Mouse (Mus musculus): ENCODE data around the gene Nt5dc3.
A peak's percentile ranks its signal among the peaks of the same experiment; 100 is the strongest.

Nt5dc3 gene

DNA sequence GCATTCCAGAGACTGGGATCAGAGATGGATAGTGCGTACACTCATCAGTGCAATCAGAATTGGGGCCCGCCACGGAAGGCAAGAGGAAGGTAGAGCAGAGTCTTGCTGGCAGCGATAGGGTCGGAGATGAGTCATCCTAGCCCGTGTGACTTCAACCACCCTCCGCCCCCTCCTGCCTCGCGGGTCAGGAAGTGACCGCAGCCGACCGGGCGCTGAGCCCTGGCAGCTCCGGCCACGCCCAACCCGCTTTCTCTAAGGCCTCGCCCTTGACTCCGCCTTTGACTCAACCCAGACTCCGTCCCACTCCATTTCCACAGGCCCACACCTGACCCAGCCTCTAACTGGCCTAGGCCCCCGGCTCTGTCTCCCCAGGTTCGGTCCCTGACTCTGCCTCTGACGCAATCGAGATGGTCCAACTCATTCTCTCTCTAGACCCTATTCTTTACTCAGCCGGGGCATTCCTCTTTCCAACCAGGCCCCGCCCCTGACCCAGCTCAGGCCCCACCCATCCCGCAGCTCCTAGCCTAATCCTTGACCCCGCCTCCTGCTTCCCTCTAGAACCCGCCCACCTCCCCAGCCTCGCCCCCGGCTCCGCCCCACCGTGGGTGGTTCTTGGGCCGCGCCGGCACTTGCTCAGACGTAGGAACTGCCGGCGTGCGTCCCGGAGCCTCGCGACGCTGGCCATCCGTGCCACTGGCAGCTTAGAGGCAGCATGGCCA, at the start of gene Nt5dc3:
Gene Nt5dc3 (plus strand): TSS at position 608 of the 719 bp plus-strand sequence.
- DNase-seq (ENCODE audit: low read depth) = peak; percentile 98

DNA sequence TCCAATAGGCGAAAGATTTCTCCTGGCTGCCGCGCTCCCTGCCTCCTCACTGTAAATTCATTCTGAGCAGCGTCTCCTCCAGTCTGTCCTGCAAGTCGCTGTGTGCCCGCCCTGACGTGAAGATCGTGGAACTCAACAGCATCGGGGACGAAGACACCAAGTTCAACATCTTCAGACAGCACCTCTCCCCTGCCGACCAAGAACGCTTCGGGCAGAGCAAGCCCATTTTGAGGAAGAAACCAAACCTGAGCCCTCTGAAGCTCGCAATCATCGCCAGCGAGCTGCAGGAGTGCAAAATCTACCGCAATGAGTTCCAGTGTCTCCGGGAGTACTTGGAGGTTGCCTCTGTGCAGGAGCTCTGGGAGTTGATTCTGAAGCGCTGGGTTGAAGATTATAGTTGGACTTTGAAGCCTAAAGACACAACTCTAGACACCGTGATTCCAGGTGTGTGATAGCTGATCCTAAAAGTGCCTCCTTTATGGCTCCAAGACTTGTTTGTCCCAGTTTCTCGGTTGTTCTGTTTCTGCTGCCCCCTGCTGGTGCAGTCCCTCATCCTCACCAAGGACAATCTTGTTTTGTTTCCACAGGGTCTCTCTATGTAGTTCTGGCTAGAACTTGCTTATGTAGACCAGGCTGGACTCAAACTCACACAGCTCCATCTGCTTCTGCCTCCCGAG, 47.8 kb upstream of the Nt5dc3 start:
- DNase-seq (ENCODE audit: low read depth) = peak; percentile 92

DNA sequence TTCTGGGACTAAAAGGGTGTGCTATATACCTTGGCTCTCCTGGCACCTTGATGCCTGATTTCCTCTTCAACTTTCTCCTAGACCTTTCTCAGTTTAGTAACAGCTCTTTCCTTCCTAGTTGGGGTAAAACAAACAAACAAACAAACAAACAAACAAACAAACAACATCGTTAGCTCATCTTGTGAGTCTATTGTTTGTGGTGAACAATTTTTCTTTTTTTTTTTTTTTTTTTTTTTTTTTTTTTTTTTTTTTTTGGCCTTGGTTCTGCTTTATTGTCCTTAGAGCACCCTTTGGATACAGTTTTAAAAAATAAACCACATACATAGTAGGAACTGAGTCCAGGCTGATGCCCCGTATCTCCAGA, 47.3 kb upstream of the Nt5dc3 start:
- DNase-seq (ENCODE audit: low read depth) = no peak

DNA sequence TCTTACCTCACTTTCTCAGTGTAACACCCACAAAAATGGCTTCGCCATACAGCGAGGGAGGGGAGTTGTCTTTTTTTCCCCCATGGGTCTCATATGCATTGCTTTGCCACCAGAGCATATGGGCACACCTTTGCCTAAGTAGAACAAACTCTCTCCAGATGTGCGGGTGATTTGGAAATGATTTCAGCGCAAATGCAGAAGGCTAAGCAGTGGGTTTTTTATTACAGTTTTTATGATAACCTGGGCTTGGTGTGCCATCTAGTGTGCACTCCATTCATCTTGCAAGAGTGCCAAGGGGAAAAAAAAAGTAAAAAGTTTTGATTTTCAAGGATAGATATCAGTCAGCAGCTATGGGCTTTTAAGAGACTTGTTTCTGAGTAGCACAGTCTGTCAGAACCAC, 43.8 kb upstream of the Nt5dc3 start:
- peak; percentile 51 for DNase-seq (ENCODE audit: low read depth)

DNA sequence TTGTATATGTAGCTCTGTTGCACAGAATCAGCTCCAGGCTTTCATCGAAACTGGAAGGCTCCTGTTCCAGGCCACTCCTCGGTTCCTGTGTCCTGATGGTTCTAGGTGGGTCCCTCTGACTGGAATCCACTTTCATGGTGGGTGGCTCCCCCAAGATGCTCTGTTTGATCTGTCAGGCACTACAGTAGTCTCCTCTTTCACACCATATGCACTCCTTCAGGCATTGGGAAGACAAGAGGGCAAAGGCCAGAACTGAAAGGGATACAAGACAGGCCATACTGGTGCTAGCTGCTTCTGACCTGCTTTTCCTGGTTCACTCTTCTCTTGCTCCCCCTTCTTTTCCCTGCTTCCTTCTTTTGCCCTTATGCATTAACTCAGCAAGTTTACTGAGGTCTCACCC, 35.9 kb upstream of the Nt5dc3 start:
- DNase-seq (ENCODE audit: low read depth) = no peak

DNA sequence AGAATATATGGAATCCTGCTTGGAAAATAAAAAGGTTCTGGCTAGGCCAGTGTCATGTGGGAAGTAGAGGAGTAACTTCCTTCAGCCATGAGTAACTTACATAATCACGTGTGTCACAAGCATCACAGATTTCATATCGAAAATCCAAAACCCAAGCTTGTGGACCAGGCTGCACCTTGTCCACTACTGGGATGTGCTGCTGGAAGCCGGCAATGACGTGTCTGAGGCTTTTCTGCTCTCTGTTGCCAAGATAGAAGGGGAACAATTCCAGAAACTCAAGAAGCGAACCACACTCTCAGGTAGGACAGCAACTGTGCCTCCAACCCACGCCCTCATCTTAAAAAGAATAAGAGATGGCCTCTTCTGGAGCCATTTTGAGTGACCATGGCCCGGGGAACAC, 34.5 kb upstream of the Nt5dc3 start:
- DNase-seq (ENCODE audit: low read depth) = no peak

DNA sequence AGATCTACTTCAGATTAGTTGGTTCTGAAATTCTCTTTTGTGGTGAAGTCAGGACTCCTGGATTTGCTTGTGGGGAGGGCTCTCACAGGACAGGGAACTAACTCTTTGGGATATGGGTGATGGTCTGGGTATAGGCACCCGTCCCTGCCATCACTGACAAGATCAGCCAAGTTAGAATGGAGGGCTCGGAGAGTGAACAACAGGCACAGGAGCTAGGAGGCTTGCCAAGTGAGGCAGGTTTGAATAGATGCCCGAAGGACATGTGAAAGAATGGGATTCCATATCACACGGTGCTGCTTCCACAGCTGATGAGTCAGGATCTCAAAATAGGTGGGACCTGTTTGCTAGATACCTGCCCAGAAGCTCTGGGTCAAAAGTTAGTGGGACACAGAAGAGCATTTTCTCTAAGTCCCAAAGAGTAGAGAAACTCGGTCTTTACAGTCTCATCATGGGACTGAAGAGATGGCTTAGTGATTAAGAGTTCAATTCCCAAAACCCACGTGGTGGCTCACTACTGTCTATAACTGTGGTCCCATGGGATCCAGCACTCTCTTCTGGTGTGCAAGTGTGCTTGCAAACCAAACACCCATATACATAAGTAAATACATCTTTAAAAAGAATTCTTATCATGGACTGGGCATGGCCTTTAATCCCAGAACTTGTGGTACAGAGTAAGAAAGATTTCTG, 22.8 kb upstream of the Nt5dc3 start:
- no peak for DNase-seq (ENCODE audit: low read depth)

DNA sequence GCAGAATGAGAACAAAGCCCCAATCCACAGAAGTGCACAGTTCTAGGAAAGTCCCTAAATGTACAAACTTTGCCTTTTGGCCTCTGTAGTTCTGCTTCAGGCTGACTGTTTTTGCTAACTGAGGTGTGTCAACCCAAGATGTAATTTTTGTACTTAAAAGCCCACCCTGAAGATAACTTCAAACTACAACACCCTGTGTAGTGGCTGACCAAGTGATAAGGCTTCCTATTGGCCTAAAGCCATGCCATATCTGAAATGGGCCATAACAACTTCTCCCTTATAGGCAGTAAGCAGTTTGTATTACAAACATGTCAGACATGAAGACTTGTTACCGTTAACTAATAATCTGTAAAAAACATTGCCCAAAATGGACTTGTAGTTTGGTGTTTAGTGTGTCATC, 21.1 kb upstream of the Nt5dc3 start:
- no peak for DNase-seq (ENCODE audit: low read depth)

DNA sequence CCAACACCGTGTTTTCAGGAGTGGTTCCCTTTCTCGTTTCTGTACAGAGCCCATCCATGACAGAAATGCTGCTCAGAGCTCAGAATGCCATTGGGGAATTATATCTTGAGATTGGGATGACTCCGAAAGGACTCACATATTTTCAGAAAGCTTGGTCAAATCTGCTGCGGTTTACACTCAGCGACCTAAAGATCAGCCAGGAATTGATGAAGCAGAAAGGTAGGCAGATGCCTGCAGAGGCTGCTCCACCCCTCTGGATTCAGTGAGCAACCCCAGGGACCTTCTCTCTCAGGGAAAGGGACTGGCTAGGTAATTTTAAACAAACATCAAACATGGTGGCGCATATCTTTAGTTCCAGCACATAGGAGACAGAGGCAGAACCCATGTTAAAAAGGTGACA, 20.6 kb upstream of the Nt5dc3 start:
- no peak for DNase-seq (ENCODE audit: low read depth)

DNA sequence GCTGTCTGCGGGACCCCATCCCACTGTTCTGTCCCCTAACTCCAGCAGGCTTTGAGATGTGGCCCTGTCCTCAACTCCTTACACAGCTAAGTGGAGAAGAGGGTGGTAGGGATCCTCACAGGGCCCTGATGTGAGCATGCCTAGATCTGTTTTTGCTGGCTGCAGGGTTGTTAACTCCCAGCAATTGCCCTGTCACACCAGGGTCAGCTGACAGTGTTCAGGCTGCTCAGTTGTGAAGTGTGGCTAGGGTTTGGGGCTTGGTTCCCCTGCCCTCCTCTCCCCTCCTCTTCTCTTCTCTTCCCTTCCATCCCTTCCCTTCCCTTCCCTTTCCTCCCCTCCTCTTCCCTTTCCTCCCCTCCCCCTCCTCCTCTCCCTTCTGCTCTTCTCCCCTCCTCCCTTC, 17.6 kb upstream of the Nt5dc3 start:
- DNase-seq (ENCODE audit: low read depth) = no peak

DNA sequence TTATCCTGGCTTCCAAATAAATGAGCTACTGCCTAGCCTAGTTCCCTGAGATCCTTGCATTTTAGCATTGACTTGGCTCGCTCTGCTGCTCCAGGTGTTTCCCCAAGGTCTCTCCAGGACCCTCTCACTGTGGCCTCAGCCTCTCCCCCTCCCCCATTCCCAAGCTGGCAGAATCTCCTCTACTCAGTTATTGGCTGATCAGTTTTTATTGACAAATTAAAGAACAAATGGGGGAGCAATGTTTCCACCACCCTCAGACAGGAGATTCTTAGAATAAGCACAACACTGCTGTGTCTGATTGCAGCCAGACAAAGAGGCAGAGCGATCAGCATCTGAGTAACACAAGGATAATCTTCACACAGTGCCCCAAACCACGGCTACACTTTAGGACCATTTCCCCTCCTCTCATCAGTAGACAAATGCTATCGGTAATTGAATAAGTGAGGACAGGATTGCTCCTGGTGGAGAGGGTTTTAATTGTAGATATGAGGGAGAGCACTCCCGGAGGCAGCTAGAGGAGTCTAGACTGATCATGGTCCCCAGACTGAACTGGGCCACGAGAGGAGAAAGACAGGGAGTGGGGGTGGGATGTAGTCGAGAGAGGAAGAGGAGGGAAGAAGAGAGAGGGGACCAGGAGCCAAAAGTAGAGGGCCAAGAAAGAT, 17.0 kb upstream of the Nt5dc3 start:
- DNase-seq (ENCODE audit: low read depth) = no peak

DNA sequence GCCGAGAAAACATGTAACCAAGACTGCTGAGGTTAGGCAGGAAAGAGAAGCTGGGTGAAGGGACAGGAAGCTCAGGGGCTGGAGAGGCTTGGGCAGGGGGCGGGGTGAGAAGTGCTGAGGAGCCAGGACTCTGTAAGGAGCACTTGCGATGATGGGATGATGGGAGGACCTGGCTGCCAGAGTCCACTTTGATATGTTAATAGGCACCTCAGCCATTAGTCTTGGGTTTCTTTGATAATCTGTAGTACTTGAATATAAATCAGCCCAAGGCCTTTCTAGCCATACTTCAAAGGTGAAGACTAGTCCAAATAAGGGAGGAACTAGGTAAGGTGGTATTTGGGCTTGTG, 16.4 kb upstream of the Nt5dc3 start:
- DNase-seq (ENCODE audit: low read depth) = no peak

DNA sequence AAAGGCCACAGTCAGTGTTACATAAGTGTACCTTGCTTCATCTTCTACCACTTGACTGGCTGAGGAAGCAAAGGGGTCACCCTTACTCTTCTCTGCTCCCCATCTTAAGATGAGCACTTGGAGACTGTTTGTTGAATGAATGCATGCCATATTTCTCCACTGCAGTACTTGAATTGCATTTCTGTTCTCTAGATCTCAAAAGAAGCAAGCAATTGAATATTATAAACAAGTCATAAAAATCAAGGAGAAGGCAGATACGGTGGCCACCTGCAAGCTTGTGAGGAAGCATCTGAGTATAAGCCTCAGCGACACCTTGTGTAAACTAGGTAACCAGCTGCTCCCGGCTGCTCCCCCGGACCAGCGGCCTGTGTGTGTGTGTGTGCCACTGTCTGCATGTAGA, 15.1 kb upstream of the Nt5dc3 start, which contains the start of gene Gm49358:
Gene Gm49358 (plus strand): TSS at position 301 of the 400 bp plus-strand sequence.
- no peak for DNase-seq (ENCODE audit: low read depth)

DNA sequence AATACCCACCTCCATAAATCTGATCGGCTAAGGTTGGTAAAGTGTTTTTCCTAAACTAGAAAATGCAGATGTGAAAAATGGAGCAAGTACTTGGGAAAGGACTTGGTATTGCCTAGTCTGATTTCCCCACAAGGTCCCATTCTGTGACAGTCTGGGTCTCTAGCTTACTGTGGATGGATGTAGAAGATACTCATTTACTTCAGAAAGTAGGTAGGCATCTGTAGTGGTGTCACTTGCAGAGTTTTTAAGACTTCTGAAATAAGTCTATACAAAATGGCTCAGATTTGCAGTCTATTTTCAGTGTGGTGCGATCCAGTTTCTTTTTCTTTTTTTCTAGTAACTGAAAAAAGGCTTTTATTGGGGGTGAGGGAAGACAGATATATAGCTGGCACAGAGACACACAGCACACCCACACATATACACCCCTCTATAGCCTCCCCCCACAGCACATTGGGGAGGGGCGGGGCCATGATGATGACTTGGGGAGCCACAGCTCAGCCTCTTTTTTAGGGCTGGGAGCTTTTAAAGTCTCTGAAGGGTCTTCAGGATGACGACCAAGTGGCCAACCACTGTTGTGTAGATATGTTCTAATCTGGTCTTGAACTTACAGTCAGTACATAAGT, 13.3 kb upstream of the Nt5dc3 start:
- DNase-seq (ENCODE audit: low read depth) = no peak

DNA sequence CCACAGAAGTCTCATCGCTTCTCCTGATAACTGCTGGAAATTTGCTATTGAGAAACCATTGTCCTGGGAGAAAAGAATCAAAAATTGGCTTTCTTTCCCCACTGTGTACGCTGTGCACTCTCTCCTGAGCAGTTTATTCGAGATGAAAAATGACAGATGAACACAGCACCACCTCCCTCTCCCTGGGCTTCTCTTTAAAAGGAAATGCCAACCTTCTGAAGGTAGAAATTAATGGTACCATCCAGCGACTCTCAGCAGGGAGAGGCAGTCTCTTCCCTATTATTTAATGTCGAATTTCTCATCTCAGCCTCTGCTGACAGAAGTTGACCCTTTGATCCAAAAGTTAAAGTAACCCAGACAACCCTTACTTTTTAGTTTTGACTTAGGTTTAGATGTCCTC, 9.6 kb upstream of the Nt5dc3 start:
- DNase-seq (ENCODE audit: low read depth) = no peak

DNA sequence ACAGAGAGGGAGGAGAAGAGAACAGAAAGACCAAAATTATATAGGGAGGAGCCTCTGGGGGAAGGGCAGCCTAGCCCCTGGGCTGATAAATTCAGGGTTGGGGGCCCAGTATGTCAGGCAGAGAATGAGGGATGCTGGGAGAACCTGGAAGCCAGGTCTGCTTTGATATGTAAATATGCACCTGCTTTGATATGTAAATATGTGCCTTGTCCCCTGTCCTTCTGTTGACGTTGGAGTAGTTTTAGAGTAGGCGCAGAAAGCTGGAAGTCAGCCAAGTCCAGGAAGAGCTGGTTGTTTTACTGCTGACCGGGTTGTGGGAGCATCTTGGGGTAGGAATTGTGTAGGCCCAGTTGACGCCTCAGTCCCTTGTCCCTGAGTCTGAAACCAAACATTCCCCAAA, 9.0 kb upstream of the Nt5dc3 start:
- DNase-seq (ENCODE audit: low read depth) = no peak

DNA sequence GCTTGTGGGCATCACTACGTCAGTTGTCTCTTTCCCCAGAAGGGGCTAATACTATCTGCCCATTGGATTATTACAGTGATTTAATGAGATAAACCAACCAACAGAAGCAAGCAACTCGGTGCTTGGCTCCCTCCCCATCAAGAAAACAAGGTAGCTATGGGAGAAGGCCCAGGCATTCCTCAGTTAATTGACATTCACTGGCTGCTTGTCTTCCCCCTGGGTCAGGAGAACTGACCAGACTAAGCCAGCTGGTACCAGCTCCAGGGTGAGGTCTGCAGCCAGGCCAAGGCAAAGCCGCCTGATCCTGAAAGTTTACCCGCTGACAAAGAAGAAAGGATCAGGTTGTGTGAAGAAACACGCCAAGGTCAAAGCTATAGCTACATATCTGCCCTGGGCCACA, 7.1 kb upstream of the Nt5dc3 start:
- DNase-seq (ENCODE audit: low read depth) = no peak

DNA sequence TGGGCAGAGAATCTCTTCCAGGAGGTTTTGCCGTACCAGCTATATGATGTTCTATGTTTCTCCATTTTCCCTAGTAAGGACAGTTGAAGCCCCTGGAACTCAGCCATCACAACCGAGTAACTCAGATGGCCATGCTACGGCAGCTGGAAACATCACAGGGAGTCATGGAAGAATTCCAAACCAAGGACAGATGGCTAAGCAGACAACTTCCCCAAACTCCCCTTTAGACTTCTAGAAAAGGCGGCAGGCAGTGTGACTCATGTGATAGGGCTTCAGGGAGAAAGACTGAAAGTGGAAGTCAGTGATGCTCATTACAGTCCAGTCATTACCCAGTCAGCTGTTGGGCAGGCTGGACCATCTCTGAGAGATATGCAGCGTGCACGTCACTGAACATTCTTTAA, 6.6 kb upstream of the Nt5dc3 start:
- DNase-seq (ENCODE audit: low read depth) = no peak

DNA sequence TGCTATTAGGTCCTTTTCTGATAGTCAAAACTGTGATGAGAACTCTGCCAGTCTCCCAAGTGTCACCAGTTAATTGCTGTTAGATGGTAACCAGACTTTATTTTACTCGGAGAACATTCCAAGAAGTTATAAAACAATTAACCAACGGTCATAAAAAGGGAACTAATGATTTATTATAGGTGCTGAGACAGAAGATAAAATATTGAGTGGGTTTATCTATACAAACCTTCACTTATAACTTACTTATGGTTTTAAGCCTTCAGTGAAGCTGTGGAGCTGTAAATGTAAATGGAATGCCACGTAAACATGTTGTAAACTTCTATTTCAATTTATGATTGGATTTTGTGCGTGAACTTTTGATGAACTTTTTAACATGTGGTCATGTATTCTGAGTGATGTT, 5.4 kb upstream of the Nt5dc3 start:
- no peak for DNase-seq (ENCODE audit: low read depth)

DNA sequence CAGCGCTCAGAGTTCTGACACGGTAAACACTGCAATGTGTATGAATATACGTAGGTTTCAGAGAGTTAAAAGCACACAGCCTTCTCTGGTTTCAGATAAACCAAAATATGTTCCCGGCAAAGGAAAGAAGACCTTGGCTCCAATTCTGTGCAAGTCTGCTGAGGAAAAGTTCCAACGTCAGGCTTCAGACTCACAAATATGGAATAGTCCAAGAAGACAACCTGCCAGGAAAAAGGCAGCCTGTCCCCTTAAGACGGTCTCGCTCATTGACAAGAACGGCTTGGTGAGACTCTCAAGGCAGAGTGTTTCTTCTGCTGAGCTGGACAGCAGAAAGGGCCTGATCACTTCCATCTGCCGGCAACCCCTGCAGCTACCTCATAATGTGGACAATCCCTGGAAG, 2.5 kb upstream of the Nt5dc3 start:
- DNase-seq (ENCODE audit: low read depth) = no peak

DNA sequence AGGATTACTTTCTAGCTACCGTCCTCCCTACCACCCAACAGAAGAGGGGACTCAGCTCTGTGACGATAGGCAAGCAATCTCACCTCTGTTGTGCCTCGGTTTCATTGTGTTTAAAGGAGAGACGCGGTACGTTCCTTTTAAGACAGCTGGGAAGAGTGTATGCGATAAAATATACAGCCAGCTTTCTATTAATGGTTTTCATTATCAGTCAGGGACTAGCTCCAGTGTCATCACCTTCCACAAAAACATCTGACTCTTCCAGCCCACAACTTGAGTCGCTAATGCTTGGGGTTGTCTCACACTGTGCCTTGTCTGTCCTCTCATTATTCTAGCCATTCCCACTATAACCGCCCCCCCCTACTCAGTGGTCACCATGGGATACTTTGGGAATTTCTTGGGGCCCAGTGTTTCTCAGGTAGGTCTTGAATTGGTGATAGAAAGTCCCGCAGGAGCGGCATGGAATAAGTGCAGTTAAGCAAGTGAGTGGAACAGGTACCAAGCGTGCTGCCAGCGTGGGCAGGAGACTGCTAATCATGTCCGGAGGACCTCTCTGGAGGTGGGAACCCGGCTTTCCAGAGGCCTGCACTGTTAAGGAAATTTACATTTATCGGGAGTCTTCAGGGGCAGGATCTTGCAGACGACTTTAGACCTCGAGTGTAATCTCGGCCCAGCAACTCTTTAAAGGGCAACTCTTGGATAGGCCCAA, 1.0 kb upstream of the Nt5dc3 start:
- no peak for DNase-seq (ENCODE audit: low read depth)

Measured in naive thymus-derived CD4-positive, alpha-beta T cell, adult 2 months (primary cell).